Mouse (Mus musculus) CH12.LX (cell line): ENCODE data around the gene Fam69b. TPM values are rescaled to one million over a fixed set of nuclear protein-coding genes. Genes with fewer than 3 reads are reported as not detected.

Source experiments
- DNase-seq: peaks from one replicate; pipeline ENCODE4 v3.0.0-alpha.2; 2013; ENCODE audit errors: extremely low read depth
- H3K27ac ChIP-seq: 2 replicates; pipeline ENCODE4 v1.5.1; 2012; ENCODE audit warnings: low read depth, mild to moderate bottlenecking, control low read depth, moderate library complexity; ENCODE audit not compliant: insufficient read depth
- H3K27me3 ChIP-seq: replicated peaks from 2 replicates; pipeline ENCODE3; 2012; ENCODE audit warnings: inconsistent platforms
- H3K36me3 ChIP-seq, 2 experiments: replicated peaks in 1 of 2; 2 replicates each; pipeline versions ENCODE3 to v1.6.1; 2012; ENCODE audit warnings: inconsistent platforms in 1 of 2, low read length in 1 of 2, mild to moderate bottlenecking in 1 of 2, mixed read lengths in 1 of 2, moderate library complexity in 1 of 2; ENCODE audit not compliant: control insufficient read depth in 1 of 2, insufficient read depth in 1 of 2
- H3K4me1 ChIP-seq, 2 experiments: 2 replicates each; pipeline ENCODE4 v1.6.1; 2012; ENCODE audit warnings: inconsistent platforms in 1 of 2, moderate library complexity in 1 of 2; ENCODE audit not compliant: insufficient read depth in 2 of 2, control insufficient read depth in 1 of 2
- H3K4me2 ChIP-seq: 2 replicates; pipeline ENCODE4 v1.6.1; 2012; ENCODE audit warnings: low read depth, mild to moderate bottlenecking, control low read depth; ENCODE audit not compliant: poor library complexity, insufficient read depth, severe bottlenecking
- H3K4me3 ChIP-seq, 3 experiments: fragments of 150-350 bp in 1 of 3; sonication (generic) in 1 of 3; replicated peaks in 1 of 3; 2 replicates each; pipeline versions ENCODE3 to v1.5.1; 2011 to 2012; ENCODE audit warnings: low read depth in 2 of 3, low read length in 2 of 3, mild to moderate bottlenecking in 2 of 3, moderate library complexity in 2 of 3, control low read depth in 1 of 3, improper control_type of control experiment in 1 of 3, inconsistent platforms in 1 of 3, mixed read lengths in 1 of 3; ENCODE audit not compliant: poor library complexity in 1 of 3
- H3K79me2 ChIP-seq: replicated peaks from 2 replicates; pipeline ENCODE4 v1.6.1; 2012; ENCODE audit warnings: mild to moderate bottlenecking, moderate library complexity; ENCODE audit not compliant: control insufficient read depth, poor library complexity, insufficient read depth, severe bottlenecking; ENCODE audit errors: extremely low read depth
- H3K9ac ChIP-seq: 2 replicates; pipeline ENCODE4 v1.6.1; 2012; ENCODE audit warnings: low read depth, mild to moderate bottlenecking, control low read depth, moderate library complexity; ENCODE audit not compliant: insufficient read depth
- H3K9me3 ChIP-seq: replicated peaks from 2 replicates; pipeline ENCODE3; 2012; ENCODE audit warnings: low read length, inconsistent platforms, mixed read lengths
- BHLHE40 ChIP-seq: IDR thresholded peaks from 2 replicates; pipeline ENCODE4 v1.6.1; 2011; ENCODE audit warnings: mild to moderate bottlenecking, low read depth, low read length, improper control_type of control experiment
- CHD1 ChIP-seq: IDR thresholded peaks from 2 replicates; pipeline ENCODE4 v1.6.1; 2012; ENCODE audit warnings: low read depth, low read length, improper control_type of control experiment, inconsistent platforms
- CHD2 ChIP-seq: IDR thresholded peaks from 2 replicates; pipeline ENCODE4 v1.6.1; 2011; ENCODE audit warnings: low read length, improper control_type of control experiment
- CTCF ChIP-seq, 2 experiments: IDR thresholded peaks in 1 of 2; conservative IDR thresholded peaks in 1 of 2; 2 replicates each; pipeline ENCODE4 v1.5.1; 2011 to 2012; ENCODE audit warnings: low read depth in 2 of 2, low read length in 2 of 2, improper control_type of control experiment in 1 of 2, inconsistent platforms in 1 of 2, mild to moderate bottlenecking in 1 of 2, moderate library complexity in 1 of 2
- EP300 ChIP-seq: IDR thresholded peaks from 2 replicates; pipeline ENCODE4 v1.6.1; 2011; ENCODE audit warnings: low read length, improper control_type of control experiment
- GABPA ChIP-seq: IDR thresholded peaks from 2 replicates; pipeline ENCODE4 v1.6.1; 2012; ENCODE audit warnings: low read depth, low read length, improper control_type of control experiment, inconsistent platforms; ENCODE audit not compliant: insufficient replicate concordance
- HCFC1 ChIP-seq: IDR thresholded peaks from 2 replicates; pipeline ENCODE4 v1.6.1; 2012; ENCODE audit warnings: low read depth, mild to moderate bottlenecking, inconsistent platforms, low read length, improper control_type of control experiment
- IRF4 ChIP-seq: IDR thresholded peaks from 2 replicates; pipeline ENCODE4 v1.6.1; 2014; ENCODE audit warnings: low read depth, mild to moderate bottlenecking, inconsistent platforms, low read length, improper control_type of control experiment
- JUN ChIP-seq: IDR thresholded peaks from 2 replicates; pipeline ENCODE4 v1.6.1; 2011; ENCODE audit warnings: low read depth, mild to moderate bottlenecking, low read length, improper control_type of control experiment, moderate library complexity; ENCODE audit not compliant: insufficient read depth
- JUND ChIP-seq: conservative IDR thresholded peaks from 2 replicates; pipeline ENCODE4 v1.6.1; 2011; ENCODE audit warnings: low read depth, low read length, improper control_type of control experiment
- KAT2A ChIP-seq: IDR thresholded peaks from 2 replicates; pipeline ENCODE4 v1.6.1; 2012; ENCODE audit warnings: low read length, improper control_type of control experiment, inconsistent platforms; ENCODE audit not compliant: insufficient replicate concordance
- MAX ChIP-seq: IDR thresholded peaks from 2 replicates; pipeline ENCODE4 v1.6.1; 2011; ENCODE audit warnings: low read length, improper control_type of control experiment
- MEF2A ChIP-seq: IDR thresholded peaks from 2 replicates; pipeline ENCODE4 v1.6.1; 2014; ENCODE audit warnings: low read depth, mild to moderate bottlenecking, inconsistent platforms, low read length, improper control_type of control experiment, borderline replicate concordance
- MYC ChIP-seq: IDR thresholded peaks from 2 replicates; pipeline ENCODE4 v1.6.1; 2011; ENCODE audit warnings: low read depth, mild to moderate bottlenecking, improper control_type of control experiment, low read length
- NELFE ChIP-seq: IDR thresholded peaks from 2 replicates; pipeline ENCODE4 v1.6.1; 2011; ENCODE audit warnings: low read depth, low read length, improper control_type of control experiment
- RCOR1 ChIP-seq: conservative IDR thresholded peaks from 2 replicates; pipeline ENCODE4 v1.6.1; 2012; ENCODE audit warnings: low read depth, mild to moderate bottlenecking, inconsistent platforms, low read length, improper control_type of control experiment
- SIN3A ChIP-seq: IDR thresholded peaks from 2 replicates; pipeline ENCODE4 v1.6.1; 2012; ENCODE audit warnings: low read length, improper control_type of control experiment, inconsistent platforms
- TBP ChIP-seq: conservative IDR thresholded peaks from 2 replicates; pipeline ENCODE4 v1.6.1; 2011; ENCODE audit warnings: low read depth, low read length, improper control_type of control experiment
- UBTF ChIP-seq: IDR thresholded peaks from 2 replicates; pipeline ENCODE4 v1.6.1; 2012; ENCODE audit warnings: low read depth, mild to moderate bottlenecking, inconsistent platforms, low read length, improper control_type of control experiment, moderate library complexity
- USF1 ChIP-seq: IDR thresholded peaks from 2 replicates; pipeline ENCODE4 v1.6.1; 2014; ENCODE audit warnings: low read depth, mild to moderate bottlenecking, inconsistent platforms, low read length, improper control_type of control experiment
- USF2 ChIP-seq: conservative IDR thresholded peaks from 2 replicates; pipeline ENCODE4 v1.6.1; 2011; ENCODE audit warnings: low read depth, low read length, improper control_type of control experiment
- ZKSCAN1 ChIP-seq: IDR thresholded peaks from 2 replicates; pipeline ENCODE4 v1.6.1; 2012; ENCODE audit warnings: low read depth, inconsistent platforms, low read length, improper control_type of control experiment, borderline replicate concordance
- ZMIZ1 ChIP-seq: IDR thresholded peaks from 2 replicates; pipeline ENCODE4 v1.6.1; 2012; ENCODE audit warnings: low read depth, mild to moderate bottlenecking, inconsistent platforms, low read length, improper control_type of control experiment
- ZNF384 ChIP-seq: IDR thresholded peaks from 2 replicates; pipeline ENCODE4 v1.6.1; 2012; ENCODE audit warnings: low read depth, low read length, improper control_type of control experiment, inconsistent platforms
- dilution Hi-C: fragments of 300-500 bp; cut with MboI; formaldehyde crosslinking; loops from 2 replicates; pipeline ENCODE4 v1.14.3; 2020; ENCODE audit warnings: low sequenced_read_pairs; ENCODE audit not compliant: extremely low pct_unique_long_range_greater_than_20kb, extremely low pct_ligation_motif_present
- in situ Hi-C: fragments of 300-500 bp; cut with MboI; formaldehyde crosslinking; loops from 3 replicates; pipeline ENCODE4 v1.14.3; 2019; ENCODE audit warnings: low sequenced_read_pairs, low pct_ligation_motif_present, low pct_unique_long_range_greater_than_20kb, mixed read lengths
- polyA plus RNA-seq: library from polyadenylated mRNA; unstranded; fragments of >175 nt; gene quantifications from 2 replicates; pipeline ENCODE4 v1.2.1, GENCODE M21; 2012; ENCODE audit warnings: low read depth; ENCODE audit not compliant: insufficient read length
- total RNA-seq, 2 experiments: library from RNA; depleted of rRNA; stranded (reverse); fragments of 300-350 nt in 1 of 2; fragments of >200 nt in 1 of 2; gene quantifications; 2 replicates each; pipeline ENCODE4 v1.2.3; 2012 to 2014

Gene Fam69b
- total and polyA plus RNA-seq, 3 experiments = 0.16 to 1.2 TPM; not detected in 1

GRCm38 (mm10) chr2:26588573-26588972 is 39.7 kb upstream of the Fam69b start:
- H3K79me2 ChIP-seq = no peaks in the 10 kb centered on the region
- dilution Hi-C loops = no loop called here
- no peaks in the 10 kb centered on the region for H3K9me3 ChIP-seq
- H3K27ac ChIP-seq = no peak overlapping the region
- peaks cover 0 to 26% of the 10 kb centered on the region in 2 experiments for H3K36me3 ChIP-seq
- peaks cover 3 to 11% of the 10 kb centered on the region in 2 experiments; a peak in 3 of 4 replicates for H3K4me1 ChIP-seq
- H3K4me2 ChIP-seq = no peak overlapping the region
- H3K9ac ChIP-seq = no peak overlapping the region
- peaks cover 23% of the 10 kb centered on the region for H3K27me3 ChIP-seq
- DNase-seq = no peak
- no peak overlapping the region for H3K4me3 ChIP-seq
- in situ Hi-C loops = no loop called here
- TF ChIP-seq KAT2A (no peak), CHD2 (no peak), RCOR1 (no peak), MEF2A (no peak), BHLHE40 (no peak), UBTF (no peak), MAX (no peak), ZMIZ1 (no peak), JUND (no peak)
- TF ChIP-seq, all 38 proteins: peak for 0

GRCm38 (mm10) chr2:26589284-26589683 is 39.0 kb upstream of the Fam69b start:
- peaks cover 15% of the 10 kb centered on the region for H3K27me3 ChIP-seq
- TF ChIP-seq GABPA = no peak
- no peak for TF ChIP-seq NELFE
- no peak for TF ChIP-seq TBP
- TF ChIP-seq USF2 = no peak
- no peak for TF ChIP-seq MEF2A
- TF ChIP-seq SIN3A = no peak
- no peak for TF ChIP-seq CHD1
- no peak for TF ChIP-seq HCFC1
- TF ChIP-seq IRF4 = no peak
- TF ChIP-seq USF1 = no peak
- TF ChIP-seq ZKSCAN1 = no peak
- no peak for TF ChIP-seq CHD2
- no peak for TF ChIP-seq MYC
- TF ChIP-seq EP300 = no peak
- TF ChIP-seq ZNF384 = no peak
- TF ChIP-seq JUN = no peak
- no peak for TF ChIP-seq BHLHE40
- no peak for TF ChIP-seq UBTF
- no peak for TF ChIP-seq CTCF (conservative IDR thresholded peaks at IDR 0.05 in 1 of 2, IDR thresholded peaks at IDR 0.05 in 1 of 2; ENCODE audit: low read depth in 2 of 2, low read length in 2 of 2)
- TF ChIP-seq, all 38 proteins: peak for 0
- dilution Hi-C loops = no loop called here
- H3K36me3 ChIP-seq = peaks cover 0 to 30% of the 10 kb centered on the region in 2 experiments
- in situ Hi-C loops = no loop called here
- DNase-seq = no peak
- peaks cover 3 to 11% of the 10 kb centered on the region in 2 experiments; a peak in 3 of 4 replicates for H3K4me1 ChIP-seq
- H3K27ac ChIP-seq = no peak overlapping the region
- H3K79me2 ChIP-seq = no peaks in the 10 kb centered on the region
- no peak overlapping the region for H3K4me3 ChIP-seq
- H3K9ac ChIP-seq = no peak overlapping the region
- no peaks in the 10 kb centered on the region for H3K9me3 ChIP-seq
- H3K4me2 ChIP-seq = no peak overlapping the region
